Mouse (Mus musculus): Measurements from ENCODE around the gene Nup62cl.
A peak's percentile ranks its signal among the peaks of the same experiment; 100 is the strongest.

Gene Nup62cl

GRCm38 (mm10) chrX:140062135-140062975, at the start of gene Nup62cl, which contains the start of gene Pih1h3b:
Gene Nup62cl, minus strand, starts transcription at chrX:140062712.
Gene Pih1h3b, plus strand, starts transcription at chrX:140062879.
- DNase-seq (ENCODE audit: low read depth) = no peak

GRCm38 (mm10) chrX:140094066-140094465, 31.6 kb upstream of the Nup62cl start:
- DNase-seq (ENCODE audit: low read depth) = no peak

- no peak for DNase-seq (ENCODE audit: low read depth)
These were observed 20.0 kb upstream of the Nup62cl start for GRCm38 (mm10) chrX:140082535-140082934.

- no peak for DNase-seq (ENCODE audit: low read depth)
These were observed 1.3 kb downstream of the Nup62cl start for GRCm38 (mm10) chrX:140060886-140061874.

DNA sequence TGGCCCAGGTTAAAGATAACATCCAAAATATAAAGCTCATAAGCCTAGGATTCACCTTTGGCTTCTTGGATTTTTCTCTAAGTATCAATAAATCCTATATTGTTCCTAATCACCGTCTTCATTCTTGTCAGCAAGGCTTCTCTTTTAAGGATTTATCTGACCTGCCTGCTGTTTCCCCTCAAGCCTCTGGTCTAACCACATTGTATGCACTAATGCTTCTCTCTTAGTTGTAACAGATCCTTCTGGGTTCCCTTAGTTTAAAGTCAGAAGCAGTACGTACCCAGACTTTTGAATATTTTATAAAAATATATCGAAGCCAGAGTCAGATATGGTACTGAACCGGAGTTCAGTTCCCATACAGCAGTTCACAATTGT, 63.8 kb downstream of the Nup62cl start:
- no peak for DNase-seq (ENCODE audit: low read depth)

GRCm38 (mm10) chrX:139997740-139998690, 64.5 kb downstream of the Nup62cl start, which contains the start of gene Rbm41:
Gene Rbm41, minus strand, starts transcription at chrX:139998595.
- peak; percentile 74 for DNase-seq (ENCODE audit: low read depth)

DNA sequence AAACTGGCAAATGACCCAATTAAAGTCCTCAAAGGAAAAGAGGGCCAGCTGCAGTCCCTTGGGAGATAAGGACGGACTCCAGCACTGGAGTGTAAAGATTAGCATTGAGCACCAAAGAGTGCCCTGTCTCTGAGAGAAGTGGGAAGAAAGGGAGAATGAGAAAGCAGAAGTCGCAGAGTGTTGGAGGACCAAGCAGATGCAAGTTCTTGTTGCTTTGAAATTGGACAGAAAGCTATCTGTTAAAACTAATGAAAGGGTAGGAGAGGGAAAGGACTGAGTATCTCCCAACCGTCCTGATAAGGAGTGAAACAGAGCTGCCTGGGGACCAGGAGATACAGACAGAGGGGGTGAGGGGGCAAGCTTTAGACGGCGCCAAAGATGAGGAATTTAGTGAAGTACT, 80.4 kb downstream of the Nup62cl start:
- no peak for DNase-seq (ENCODE audit: low read depth)
